Mouse (Mus musculus) spleen, postnatal 36 days (tissue): Measurements from ENCODE around the gene Eef1b2.

Experiments used
- DNase-seq, 2 experiments: peaks; one replicate each; pipeline ENCODE4 v3.0.0; 2022; ENCODE audit warnings: low spot score in 2 of 2, mixed read lengths in 1 of 2

Eef1b2 gene

DNA sequence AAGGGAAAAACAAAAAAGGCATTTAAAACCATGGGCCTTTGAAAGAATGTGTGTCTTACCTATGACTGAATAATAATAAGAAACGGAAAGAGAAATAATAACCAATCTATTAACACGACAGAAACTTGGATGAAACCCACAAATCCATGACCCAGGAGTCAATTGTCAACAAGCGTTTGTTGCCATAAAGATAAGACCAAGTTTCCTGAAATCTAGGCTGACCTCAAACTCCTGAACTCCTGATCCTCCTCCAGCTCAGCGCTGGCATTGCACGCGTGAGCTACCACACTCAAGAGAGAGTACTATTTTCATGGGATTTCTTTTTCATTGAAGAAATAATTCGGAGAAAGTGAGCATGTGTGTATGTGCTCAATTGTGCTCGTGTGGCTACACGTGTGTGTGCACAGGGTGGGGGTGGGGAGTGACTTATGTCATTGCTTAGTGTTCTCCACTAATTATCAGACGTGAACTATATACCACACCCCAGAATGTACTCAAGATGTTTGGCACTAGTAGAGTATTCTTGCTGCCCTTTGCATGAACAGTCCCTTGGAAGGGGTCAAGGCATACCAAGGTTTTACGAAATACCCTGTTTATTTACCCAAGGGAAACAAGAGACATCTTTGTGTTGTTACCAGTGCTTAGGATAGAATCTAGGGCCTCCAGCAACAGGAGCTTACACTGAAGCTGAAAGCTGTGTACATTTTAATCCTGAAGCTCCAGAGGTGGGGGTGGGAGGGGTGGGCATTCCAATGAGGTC, 15.9 kb downstream of the Eef1b2 start:
- no peak for DNase-seq

DNA sequence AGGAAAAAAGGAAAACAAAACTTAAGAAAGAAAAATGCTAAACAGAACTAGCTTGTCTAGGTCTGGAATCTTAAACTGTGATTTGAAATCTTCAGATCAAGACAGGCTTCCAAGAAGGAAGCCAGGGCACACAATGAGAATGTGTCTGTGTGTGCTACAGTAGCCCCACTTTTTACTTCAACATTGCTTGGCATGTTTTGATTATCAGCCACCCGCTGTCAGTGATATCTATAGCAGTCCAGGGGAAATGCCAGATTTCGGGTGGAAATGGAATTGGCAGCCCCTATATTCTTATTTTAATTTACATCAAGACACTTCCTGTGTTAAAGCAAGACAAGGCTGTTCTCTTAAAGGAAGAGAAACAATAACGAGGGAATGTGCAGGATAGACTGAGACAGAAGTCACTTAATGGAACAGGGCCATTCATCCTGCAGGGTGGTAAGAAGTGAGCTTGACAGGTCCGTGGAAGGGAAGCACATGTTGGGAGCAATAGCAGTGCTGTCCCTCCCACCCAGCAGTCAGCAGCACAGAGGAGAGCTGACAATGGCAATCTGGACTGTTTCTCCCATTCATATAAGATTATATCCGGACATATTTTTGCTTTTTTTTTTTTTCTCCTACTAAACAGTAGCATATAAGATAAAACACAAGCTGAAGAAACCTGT, 19.4 kb downstream of the Eef1b2 start:
- no peak for DNase-seq

DNA sequence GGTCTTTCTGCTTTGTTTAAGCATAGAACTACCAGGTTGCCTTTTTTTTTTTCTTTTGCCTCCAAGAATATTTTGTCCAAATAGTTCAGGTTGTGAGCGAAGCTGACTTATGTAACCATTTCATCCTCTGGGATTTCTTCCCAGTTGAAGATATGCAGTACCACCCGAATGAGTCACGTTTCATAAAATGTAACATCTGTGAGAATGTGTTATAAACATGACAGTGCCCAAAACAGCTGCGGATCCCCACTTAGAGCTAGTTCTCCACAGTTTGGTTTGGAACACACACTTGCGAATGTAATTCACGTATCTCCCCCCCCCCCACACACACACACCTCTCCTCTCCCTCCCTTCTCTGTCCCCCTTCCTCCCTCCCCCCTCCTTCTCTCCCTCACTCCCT, 22.8 kb downstream of the Eef1b2 start:
- no peak for DNase-seq

DNA sequence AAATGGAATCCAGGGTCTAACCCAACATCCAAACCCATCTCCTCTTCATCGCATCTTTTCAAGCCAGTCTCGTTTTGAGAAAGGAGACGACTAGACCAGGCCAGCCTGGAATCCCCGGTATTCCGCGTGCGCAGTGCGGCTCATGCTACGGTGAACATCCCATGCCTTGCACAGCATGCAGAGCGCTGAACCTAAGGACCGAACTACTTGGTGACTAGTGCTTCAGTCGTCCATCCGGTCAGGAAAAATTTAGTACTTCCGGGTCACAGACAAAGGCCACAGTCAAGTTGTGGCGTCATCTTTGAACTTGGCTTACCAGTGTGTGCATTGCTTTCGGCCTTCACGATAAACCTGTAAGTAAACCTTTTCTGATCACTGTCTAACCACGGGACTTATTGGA, 23.7 kb downstream of the Eef1b2 start:
- DNase-seq: no peak

DNA sequence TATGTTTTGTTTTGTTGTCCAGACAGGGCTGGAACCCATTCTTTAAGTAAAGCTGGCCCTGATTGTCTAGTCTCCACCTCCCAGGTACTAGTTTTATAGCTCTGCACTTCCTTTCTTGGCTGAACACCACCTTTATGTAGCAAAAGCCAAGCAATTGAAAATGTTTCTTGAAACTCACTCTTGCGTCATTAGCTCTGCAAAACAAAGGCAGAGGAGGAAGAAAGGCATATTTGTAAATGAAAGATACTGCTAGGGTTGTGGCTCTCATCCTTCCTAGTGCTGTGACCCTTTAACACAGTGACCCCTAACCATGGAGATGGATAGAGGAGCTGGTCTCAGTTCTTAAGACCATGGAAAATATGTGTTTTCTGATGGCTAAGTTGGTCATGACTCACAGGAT, 25.0 kb downstream of the Eef1b2 start:
- DNase-seq: no peak

DNA sequence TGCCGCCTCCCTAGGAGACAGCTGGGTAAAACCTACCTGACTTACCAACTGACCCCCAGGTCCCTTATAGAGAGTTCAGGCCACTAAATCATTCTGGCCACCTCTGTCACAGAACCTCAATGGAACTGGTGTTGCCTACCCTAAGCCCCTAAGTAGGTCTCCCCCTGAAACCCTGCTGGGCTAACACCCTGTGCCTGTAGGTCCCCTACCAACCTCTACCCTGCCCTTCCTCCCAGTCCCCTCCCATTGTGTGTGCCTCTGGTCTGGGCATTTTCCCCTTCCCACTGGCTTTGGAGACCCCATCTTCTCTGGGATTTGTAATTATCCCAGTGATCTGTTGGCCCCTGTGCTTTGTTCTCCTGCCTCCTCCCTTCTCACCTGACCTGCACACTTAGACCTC, 26.8 kb downstream of the Eef1b2 start:
- no peak for DNase-seq

DNA sequence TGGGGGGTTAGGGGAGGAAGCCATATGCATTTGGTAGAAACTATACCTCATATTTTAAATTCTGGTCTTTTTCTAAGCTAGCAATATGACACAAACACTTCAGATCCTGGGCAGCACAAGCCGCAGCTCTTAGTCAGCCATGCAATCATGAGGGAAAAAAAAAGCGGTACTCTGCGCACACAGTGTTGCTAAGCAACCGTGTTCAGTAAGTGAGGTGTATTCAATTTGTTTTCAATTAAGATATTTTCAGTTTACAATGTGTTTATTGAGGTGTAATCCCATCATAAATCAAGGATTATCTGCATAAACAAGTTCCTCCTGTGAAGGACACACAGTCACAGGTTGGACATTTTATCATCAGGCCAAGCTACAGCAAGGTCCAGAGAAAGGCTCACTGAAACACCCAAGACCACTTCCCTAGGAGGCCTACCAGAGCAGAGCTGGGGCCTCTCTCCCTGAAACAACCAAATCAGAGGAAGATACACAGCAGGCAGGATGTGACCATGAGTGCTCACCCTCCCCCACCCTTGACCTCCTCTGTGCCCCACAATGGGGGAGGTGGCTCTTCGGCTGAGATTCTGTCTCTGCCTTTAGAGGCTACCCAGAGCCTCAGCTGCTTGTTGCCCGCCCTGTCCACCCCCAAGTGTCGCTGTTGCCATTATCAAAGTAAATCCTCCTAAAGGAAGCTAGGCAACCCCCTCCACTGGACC, 27.5 kb downstream of the Eef1b2 start:
- no peak for DNase-seq

DNA sequence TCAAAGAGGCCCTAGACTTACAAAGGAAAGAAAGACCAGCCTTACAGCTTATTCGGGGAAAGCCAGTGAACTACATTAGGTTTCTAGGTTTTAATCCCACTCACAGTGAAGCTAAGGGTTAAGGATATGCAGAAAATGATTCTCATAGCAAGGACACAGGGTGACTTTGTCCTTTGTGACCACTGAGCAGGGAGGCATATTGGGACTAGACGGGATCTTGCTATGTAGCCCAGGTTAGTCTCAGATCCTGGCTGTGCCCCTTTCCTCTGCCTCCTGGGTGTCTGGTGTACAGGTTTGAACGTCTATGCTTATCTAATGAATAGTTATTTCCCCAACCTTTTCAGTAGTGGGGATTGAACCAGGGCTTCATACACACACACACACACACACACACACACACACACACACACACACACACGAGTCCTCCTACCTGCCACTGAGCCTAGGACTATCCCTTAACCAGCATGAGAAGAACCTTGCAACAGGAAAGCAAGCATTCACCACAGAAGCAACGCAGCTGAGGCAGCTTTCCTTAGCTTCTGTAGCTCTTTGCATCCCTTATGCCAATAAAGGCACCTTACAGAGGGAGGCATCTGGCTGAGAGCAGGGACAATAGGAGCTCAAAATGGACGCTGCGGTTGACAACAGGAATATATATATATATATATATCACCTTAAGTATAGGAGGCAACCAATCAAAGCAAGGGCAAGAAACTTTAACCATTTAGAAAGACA, 28.2 kb downstream of the Eef1b2 start:
- no peak for DNase-seq

DNA sequence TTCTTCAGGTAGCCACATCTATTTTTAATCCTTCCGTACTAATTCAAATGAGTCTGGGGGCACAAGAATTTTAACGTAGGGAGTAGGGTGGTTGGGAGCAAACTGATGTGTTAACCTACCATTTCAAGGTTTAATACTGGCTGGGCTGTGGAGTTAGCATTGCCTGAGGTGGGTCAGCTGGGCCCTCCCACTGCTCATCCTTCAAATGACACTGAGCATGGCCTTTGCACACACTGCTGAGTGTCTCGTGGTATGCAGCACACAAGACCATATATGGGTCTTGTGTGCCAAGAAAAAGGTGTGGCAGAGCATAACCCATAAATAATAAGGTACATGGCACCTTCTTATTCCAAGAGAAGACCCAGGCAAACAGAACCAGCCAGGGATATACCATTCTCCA, 31.0 kb downstream of the Eef1b2 start:
- DNase-seq: no peak

DNA sequence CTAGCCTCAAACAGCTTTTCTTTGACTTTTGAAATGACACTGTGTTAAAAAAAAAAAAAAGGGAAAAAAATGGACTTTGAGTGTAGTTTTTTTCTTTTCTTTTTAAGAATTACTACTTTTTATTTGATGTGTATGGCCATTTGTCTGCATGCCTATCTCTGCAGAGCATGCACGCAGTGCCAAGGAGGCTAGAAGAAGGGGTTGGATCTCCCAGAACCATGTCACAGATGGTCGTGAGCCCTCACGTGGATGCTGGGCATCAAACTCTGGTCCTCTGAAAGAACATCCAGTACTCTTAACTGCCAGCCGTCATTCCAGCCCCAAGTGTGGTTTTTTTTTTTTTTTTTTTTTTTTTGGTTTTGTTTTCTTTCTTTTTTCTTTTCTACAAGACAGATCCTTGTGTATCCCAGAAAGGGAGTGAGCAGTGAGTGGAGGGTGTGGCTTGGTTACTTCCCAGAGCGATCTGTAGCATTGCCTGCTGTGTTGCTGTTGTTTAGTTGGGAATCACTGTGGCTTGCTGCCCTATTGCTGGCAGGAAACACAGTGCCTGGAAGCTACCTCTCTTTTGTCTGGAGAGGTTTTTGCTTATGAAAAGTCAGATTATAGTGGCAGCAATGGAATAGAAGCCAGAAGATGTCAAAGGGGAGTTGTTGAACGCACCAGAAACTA, 33.4 kb downstream of the Eef1b2 start:
- DNase-seq: no peak

DNA sequence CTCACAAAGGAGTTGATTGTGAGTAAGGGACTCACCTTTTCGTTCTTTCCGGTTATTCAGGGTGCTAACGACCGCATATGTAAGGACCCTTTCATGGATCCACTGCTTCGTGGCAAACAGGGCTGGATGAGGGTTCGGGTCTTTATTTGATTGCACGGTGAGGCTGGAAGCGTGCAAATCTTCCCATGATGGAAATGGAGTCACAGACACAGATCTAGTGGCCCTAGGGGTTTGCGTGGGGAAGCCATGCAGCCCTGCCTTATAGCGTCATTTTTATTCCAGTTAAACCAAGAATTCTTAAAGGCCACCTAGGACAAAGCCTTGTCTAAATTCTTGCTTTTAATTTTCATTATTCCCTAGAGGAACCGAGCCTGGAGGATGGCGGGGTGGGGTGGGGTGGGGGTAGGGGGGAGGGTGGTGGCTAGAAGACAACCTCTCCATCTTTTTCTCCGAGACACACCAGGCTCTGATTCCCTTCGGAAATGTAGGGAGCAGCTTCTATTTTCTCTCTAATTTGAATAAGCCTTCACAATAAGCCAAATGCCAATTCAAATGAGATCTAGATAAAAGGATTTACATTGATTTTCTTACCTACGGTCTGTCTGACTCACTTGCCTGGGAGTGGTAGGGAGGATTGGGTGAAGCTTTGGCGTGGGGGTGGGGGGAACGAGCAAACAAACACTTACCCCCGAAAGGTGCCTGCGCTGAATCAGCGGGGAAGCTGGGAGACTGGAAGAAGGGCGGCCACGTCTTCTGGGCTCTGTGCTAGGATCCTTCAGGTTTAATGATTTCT, 37.0 kb downstream of the Eef1b2 start:
- DNase-seq: no peak

DNA sequence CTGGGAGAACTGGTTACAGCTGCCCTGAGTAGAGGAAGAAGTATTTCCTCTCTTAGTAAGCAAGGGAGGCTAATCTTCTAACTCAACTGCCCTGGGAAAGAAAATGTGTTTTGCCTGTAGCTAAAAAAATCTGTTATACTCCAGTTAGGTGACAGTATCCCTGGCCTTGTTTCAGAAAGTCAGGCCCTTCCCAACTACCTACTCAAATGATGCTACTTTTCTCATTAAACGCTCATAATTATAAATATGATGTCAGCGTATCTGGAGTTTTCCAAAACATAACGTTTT, 37.6 kb downstream of the Eef1b2 start, which contains the start of gene Gpr1:
Gpr1 (minus strand) TSS at position 273 of the 288 bp plus-strand sequence.
- DNase-seq: no peak

DNA sequence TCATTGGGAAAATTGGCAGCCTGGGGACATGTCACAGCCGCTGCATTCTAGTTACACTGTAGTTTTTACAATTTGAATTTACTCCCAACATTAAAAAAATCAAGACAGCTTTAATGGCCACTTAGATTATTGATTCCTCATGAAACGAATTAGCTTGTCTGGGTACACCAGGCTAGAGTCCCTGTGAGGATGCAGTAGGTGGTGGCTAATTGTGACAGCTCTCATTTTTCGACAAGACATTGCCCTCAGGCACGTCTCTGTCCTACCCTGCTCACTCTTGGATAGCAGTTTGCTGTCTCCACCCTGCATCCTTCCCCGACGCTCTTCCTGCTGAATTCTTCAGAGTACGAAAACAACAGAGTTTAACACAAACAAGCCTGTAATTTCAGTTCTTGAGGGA, 38.0 kb downstream of the Eef1b2 start:
- no peak for DNase-seq

DNA sequence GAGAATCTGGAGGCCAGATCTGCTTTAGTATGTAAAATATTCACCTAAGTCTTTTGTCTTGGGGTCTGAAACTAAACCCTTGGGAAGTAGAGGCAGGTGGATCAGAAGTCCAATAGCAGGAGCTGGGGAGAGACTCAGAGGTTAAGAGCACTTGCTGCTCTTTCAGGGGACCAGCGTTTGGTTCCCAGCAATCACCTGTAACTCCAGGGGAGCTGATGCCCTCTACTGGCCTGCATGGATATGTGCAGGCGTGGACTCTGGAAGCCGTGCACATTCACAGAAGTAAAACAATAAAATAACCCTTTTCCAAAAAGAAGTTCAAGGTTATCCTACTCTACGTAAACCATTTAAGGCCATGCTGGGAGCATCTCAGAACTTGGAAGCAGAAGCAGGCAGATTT, 42.7 kb downstream of the Eef1b2 start:
- DNase-seq: no peak

DNA sequence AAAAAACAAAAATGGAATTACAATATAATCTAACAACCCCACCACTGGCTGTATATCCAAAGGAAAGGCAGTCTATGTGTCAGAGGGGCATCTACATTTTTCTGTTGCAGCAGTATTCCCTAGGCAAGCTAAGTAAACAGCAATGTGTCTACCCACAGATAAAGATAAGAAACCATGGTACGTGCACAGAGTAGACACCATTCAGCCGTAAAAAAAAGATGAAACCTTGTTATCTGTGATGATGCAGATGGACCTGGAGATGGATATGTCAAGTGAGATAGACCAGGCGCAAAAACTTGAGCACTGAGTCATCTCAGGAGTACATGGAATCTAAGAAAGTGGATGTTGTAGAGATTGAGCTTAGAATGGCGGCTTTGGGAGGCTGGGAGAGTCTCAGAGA, 48.4 kb downstream of the Eef1b2 start:
- DNase-seq: no peak

DNA sequence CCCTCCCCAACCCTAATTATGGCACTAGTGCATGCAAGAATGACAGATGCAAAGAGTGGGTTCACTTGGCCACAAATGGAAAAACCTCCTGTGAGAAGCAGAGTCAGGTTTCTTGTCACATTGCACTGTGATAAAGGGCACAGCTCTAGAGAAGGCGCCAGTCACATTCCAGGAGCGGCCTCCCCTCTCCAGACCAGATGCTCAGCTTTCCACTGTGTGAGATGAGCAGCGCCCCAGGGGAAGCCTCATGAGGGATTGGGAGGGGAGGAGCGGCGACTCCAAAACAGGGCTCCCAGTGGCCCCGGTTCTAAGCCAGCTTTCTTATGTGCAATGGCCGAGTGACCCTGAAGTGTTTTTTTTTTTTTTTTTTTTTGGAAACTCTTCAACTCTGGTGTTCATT, 49.3 kb downstream of the Eef1b2 start:
- no peak for DNase-seq

DNA sequence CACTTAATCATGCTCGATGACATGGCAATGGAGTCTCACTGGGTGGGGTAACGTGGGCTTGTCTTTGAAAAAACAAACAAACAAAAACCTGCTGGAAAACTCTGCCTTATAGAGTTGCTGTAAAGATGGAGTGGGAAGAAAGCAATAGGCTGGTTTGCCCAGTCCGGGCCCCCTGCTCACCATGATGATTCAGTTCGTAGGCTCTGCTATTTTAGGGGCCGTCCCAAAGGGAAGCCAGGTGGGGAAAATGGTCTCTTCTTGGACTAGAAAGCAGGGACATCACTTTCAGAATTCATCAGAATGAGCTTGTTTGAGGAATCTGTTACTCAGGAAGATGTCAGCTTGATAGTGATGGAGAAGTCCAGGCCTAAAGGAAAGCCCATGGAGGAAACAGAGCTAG, 50.6 kb downstream of the Eef1b2 start:
- DNase-seq: no peak
